Comparison of ENCODE assay signal across 8 mouse cellular contexts in the genomic region with DNA sequence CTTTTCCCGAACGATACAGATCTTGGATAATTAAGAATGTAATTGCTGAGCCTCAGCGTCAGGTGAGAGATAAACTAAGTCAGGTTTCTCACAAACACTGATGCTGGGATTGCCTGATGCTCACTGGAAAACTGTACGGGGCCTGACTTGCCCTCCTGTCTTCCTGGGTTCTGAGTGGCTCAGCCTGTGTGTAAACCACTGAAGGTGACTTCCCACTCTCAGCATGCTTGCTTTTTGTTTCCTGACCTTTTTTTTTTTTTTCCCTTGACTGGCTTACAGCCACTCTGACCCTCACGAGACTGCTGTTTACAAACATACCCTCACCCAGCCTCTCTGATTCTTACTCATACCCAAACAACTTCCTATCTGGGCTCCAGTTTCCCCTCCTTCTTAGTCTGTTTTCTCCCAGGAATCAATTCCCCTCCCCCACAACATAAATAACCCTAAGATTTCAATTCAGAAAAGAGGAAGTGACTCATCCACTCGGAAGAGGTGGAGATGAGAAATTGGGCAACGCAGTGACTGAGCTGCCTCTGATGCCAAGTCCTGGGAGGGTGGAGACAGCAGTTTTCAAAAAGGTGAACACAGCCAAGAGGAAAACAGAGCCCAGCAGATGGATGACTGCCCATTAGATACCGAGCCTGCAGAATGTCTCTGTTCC. TPM values are rescaled to one million over a fixed set of nuclear protein-coding genes. Genes with fewer than 3 reads are reported as not detected.
DNase-seq lines count a peak whose midpoint lies in the region; ATAC-seq and TF ChIP-seq lines count a peak whose summit lies in the region.

No protein-coding gene starts in this region.

- H3K9ac ChIP-seq in liver, embryonic 15.5 days: no peak overlapping the region
- H3K9ac ChIP-seq in hindbrain, embryonic 11.5 days (ENCODE audit: low read depth, low read length): no peak overlapping the region

- no peak overlapping the region for H3K4me3 ChIP-seq in liver, embryonic 15.5 days (replicated peaks)
- H3K4me3 ChIP-seq in small intestine, adult 2 months (ENCODE audit: low read depth, low read length): no peak overlapping the region
- no peak overlapping the region for H3K4me3 ChIP-seq in hindbrain, embryonic 11.5 days (ENCODE audit: low read depth, low read length)

- WGBS in liver, embryonic 15.5 days (ENCODE audit: insufficient replicate concordance): 32% methylated on average over 8 of the region's 8 CpGs
- WGBS in small intestine, adult 2 months: 44% methylated on average over 8 of the region's 8 CpGs
- WGBS in hindbrain, embryonic 11.5 days: 76% methylated on average over 8 of the region's 8 CpGs

- intact Hi-C loops in gastrocnemius, postnatal 36 days (cut with DNase I): no loop called here

- no peak for TF ChIP-seq POLR2A in small intestine, adult 2 months (IDR thresholded peaks at IDR 0.05; ENCODE audit: low read depth, low read length)

- H3K9me3 ChIP-seq in liver, embryonic 15.5 days (replicated peaks): no peaks in the 10 kb centered on the region
- no peaks in the 10 kb centered on the region for H3K9me3 ChIP-seq in hindbrain, embryonic 11.5 days (ENCODE audit: control insufficient read depth, low read length)

- no peak overlapping the region for H3K27ac ChIP-seq in liver, embryonic 15.5 days (replicated peaks)
- peak overlapping the region; percentile 21; the same call in 1 of the 2 replicates for H3K27ac ChIP-seq in small intestine, adult 2 months (ENCODE audit: insufficient read depth, low read depth, low read length)
- no peak overlapping the region for H3K27ac ChIP-seq in hindbrain, embryonic 11.5 days (ENCODE audit: low read depth, low read length)

- no peak for TF ChIP-seq CTCF in small intestine, adult 2 months (IDR thresholded peaks at IDR 0.05; ENCODE audit: extremely low read depth, insufficient read length, insufficient replicate concordance, low read depth, low read length)

- DNase-seq in spleen, postnatal 36 days (ENCODE audit: low spot score in 2 of 2): peak; percentile 19 to 48
- no peak for DNase-seq in spleen, adult 12 weeks (ENCODE audit: low spot score)
- DNase-seq in adrenal gland, postnatal 14 days: peak; percentile 86
- peak; percentile 55 to 65 for DNase-seq in gastrocnemius, postnatal 36 days
- DNase-seq in hindbrain, embryonic 11.5 days (ENCODE audit: low spot score): no peak
- no peak for DNase-seq in layer of hippocampus, adult 9-10 months (ENCODE audit: low spot score)

- peak; percentile 44; the same call in 1 of the 2 replicates for ATAC-seq in liver, embryonic 15.5 days (ENCODE audit: insufficient read depth)
- no peak for ATAC-seq in hindbrain, embryonic 11.5 days (ENCODE audit: low FRiP score)

- H3K27me3 ChIP-seq in liver, embryonic 15.5 days: no peaks in the 10 kb centered on the region
- no peaks in the 10 kb centered on the region for H3K27me3 ChIP-seq in small intestine, adult 2 months (ENCODE audit: control insufficient read depth, insufficient read depth, low read length)
- H3K27me3 ChIP-seq in hindbrain, embryonic 11.5 days (ENCODE audit: control insufficient read depth, insufficient read depth, low read length): no peaks in the 10 kb centered on the region

- H3K36me3 ChIP-seq in liver, embryonic 15.5 days (replicated peaks): no peaks in the 10 kb centered on the region
- H3K36me3 ChIP-seq in small intestine, adult 2 months (ENCODE audit: control insufficient read depth, insufficient read depth, low read length): peaks cover 18% of the 10 kb centered on the region
- H3K36me3 ChIP-seq in hindbrain, embryonic 11.5 days (ENCODE audit: control insufficient read depth, insufficient read depth, low read length): no peaks in the 10 kb centered on the region

- no peak overlapping the region for H3K4me2 ChIP-seq in liver, embryonic 15.5 days
- no peak overlapping the region for H3K4me2 ChIP-seq in hindbrain, embryonic 11.5 days (replicated peaks; ENCODE audit: low read depth, low read length)

- H3K4me1 ChIP-seq in liver, embryonic 15.5 days (replicated peaks): 0 out of 2 replicates have a peak, but pooled peaks cover 6% of the 10 kb centered on the region
- H3K4me1 ChIP-seq in small intestine, adult 2 months (ENCODE audit: control insufficient read depth, insufficient read depth, insufficient read length, low read length): peaks cover 5% of the 10 kb centered on the region; the same call in 1 of the 2 replicates
- no peaks in the 10 kb centered on the region for H3K4me1 ChIP-seq in hindbrain, embryonic 11.5 days (replicated peaks; ENCODE audit: control insufficient read depth, insufficient read depth, low read length)

RNA-seq across cellular contexts. Expression of a gene that starts 43.9 kb away (rescaled TPM):
- total RNA-seq in adrenal gland, postnatal 14 days (2021): 16.5 and 19.0 TPM in 2 replicates
- total RNA-seq in gastrocnemius, postnatal 36 days (2021): 1 to 10 TPM; 2.4 to 4.2 TPM
- polyA plus RNA-seq in liver, embryonic 15.5 days (2015; fragmentation: Nextera tagmentation; extraction: Ambion mirVana): 3.7 and 4.2 TPM in 2 replicates
- polyA plus RNA-seq in small intestine, adult 2 months (2012; rRNA removed): 25.4 and 40.8 TPM in 2 replicates
- polyA plus RNA-seq in hindbrain, embryonic 11.5 days (2014; fragmentation: Nextera tagmentation; extraction: Ambion mirVana): 5.8 and 6.7 TPM in 2 replicates

Comparison
In these comparisons a context has a peak if more than half of its experiments do, and no peak if none do; other contexts are left out.
1. DNase-seq: peak in spleen, postnatal 36 days (2 of 2), adrenal gland, postnatal 14 days (single experiment) and gastrocnemius, postnatal 36 days (2 of 2); none in spleen, adult 12 weeks (single experiment), hindbrain, embryonic 11.5 days (single experiment) and layer of hippocampus, adult 9-10 months (single experiment).